Mouse (Mus musculus): Measurements from ENCODE around the gene Ppdpf.

DNA sequence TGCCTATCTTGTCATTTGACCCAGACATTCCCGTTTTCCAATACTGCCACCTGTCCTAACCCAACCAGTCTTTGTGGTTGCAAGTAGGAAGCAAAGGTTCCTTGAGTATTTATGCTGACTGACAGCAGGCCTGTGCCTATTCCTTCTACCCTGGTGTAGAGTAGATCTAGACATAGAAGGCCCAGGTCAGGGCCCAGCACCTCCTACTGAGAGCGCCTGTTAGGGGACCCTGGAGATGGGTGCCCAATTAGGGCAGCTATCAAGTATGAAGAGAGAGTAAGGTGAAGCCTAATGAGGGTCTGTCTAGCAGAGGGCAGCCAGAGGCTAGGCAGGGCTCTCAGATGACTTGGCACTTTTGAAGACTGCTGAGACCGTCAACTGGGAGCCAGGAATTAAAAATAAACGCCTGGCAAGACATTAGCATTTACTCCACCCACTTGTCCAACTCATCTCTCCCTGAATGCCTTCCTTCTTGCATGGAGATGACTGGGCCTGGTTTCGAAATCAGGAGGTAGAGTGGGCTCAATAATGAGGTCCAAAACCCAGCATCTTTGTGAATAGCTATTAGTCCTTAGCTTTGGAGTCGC lies 29.2 kb upstream of the Ppdpf start:
- TF ChIP-seq CTCF (IDR thresholded peaks at IDR 0.05; ENCODE audit: low read depth, low read length) (no peak), POLR2A (IDR thresholded peaks at IDR 0.05; ENCODE audit: extremely low read depth, insufficient read depth, low read length) (no peak)

All from liver, adult 2 months (tissue).